Mouse (Mus musculus) forebrain, embryonic 11.5 days (tissue): Measurements from ENCODE around the gene Sp6. TPM values are rescaled to one million over a fixed set of nuclear protein-coding genes. Genes with fewer than 3 reads are reported as not detected.
A peak's percentile ranks its signal among the peaks of the same experiment; 100 is the strongest.

ENCODE experiments used
- ATAC-seq: fragments of 200-750 bp; cut with Nextera tagmentation; replicated peaks from 2 replicates; pipeline ENCODE4 v1.8.0; 2017; ENCODE audit warnings: moderate TSS enrichment; ENCODE audit not compliant: low FRiP score
- DNase-seq: peaks from one replicate; pipeline ENCODE4 v3.0.0-alpha.2; 2017; ENCODE audit warnings: low spot score
- H3K27ac ChIP-seq: fragments of 300-500 bp; sonication (generic); 2 replicates; pipeline ENCODE4 v1.5.1; 2014; ENCODE audit warnings: low read depth, low read length
- H3K27me3 ChIP-seq: fragments of 300-500 bp; sonication (generic); 2 replicates; pipeline ENCODE4 v1.6.1; 2014; ENCODE audit warnings: mild to moderate bottlenecking, low read length, mixed read lengths; ENCODE audit not compliant: control insufficient read depth, insufficient read depth
- H3K36me3 ChIP-seq: fragments of 300-500 bp; sonication (generic); 2 replicates; pipeline ENCODE4 v1.6.1; 2014; ENCODE audit warnings: mild to moderate bottlenecking, low read length, moderate library complexity, mixed read lengths; ENCODE audit not compliant: control insufficient read depth, insufficient read depth
- H3K4me1 ChIP-seq: fragments of 300-500 bp; sonication (generic); replicated peaks from 2 replicates; pipeline ENCODE4 v1.6.1; 2014; ENCODE audit warnings: low read length, mixed read lengths; ENCODE audit not compliant: control insufficient read depth, insufficient read depth
- H3K4me2 ChIP-seq: fragments of 300-500 bp; sonication (generic); 2 replicates; pipeline ENCODE4 v1.6.1; 2014; ENCODE audit warnings: low read depth, mild to moderate bottlenecking, low read length, moderate library complexity, mixed read lengths; ENCODE audit not compliant: severe bottlenecking
- H3K4me3 ChIP-seq: fragments of 300-500 bp; sonication (generic); 2 replicates; pipeline ENCODE4 v1.5.1; 2014; ENCODE audit warnings: low read depth, low read length
- H3K9ac ChIP-seq: fragments of 300-500 bp; sonication (generic); 2 replicates; pipeline ENCODE4 v1.6.1; 2014; ENCODE audit warnings: low read length
- H3K9me3 ChIP-seq: fragments of 300-500 bp; sonication (generic); 2 replicates; pipeline ENCODE4 v1.6.1; 2016; ENCODE audit warnings: low read length, mixed read lengths; ENCODE audit not compliant: control insufficient read depth
- WGBS: fragments of 180-500 bp; shearing (Covaris S2); extraction: QIAGEN DNeasy Blood & Tissue Kit; methylation state at CpG from one replicate; pipeline ENCODE4 v1.1.7; 2014; 5-methylcytosine and 5-hydroxymethylcytosine counted together
- microRNA-seq: library from miRNA; unstranded; fragments of <30 nt; microRNA quantifications from one replicate; pipeline ENCODE4, GENCODE M21; 2016; ENCODE audit not compliant: insufficient number of aligned reads
- polyA plus RNA-seq: library from polyadenylated mRNA; unstranded; fragments of >200 nt; fragmentation: Nextera tagmentation; extraction: Ambion mirVana; gene quantifications from 2 replicates; pipeline ENCODE4 v1.2.1, GENCODE M21; 2014

The Sp6 gene
- polyA plus RNA-seq, 1 experiment from 2014 or later, result not detected

DNA sequence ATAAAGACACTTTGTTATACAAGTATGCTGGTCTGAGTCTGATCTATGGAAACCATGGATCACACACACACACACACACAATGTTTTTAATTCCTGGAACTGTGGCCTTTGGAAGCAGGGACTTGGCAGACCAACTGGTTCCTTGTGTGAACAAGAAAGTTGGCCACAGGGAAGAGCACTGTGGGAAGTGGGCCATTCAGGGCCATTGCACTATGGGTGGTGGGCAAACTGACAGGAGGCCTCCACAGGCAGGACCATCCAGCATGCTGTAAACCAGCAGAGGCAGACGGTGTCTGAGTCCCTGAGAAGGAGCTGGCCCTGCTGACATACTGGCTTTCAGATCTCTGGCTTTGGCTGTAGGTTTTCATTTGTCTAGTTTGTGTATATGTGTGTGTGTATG lies 56.1 kb downstream of the Sp6 start:
- H3K4me3 ChIP-seq, result no peak overlapping the region
- no peak for ATAC-seq
- 76% methylated on average over 1 of the region's 1 CpGs for WGBS

DNA sequence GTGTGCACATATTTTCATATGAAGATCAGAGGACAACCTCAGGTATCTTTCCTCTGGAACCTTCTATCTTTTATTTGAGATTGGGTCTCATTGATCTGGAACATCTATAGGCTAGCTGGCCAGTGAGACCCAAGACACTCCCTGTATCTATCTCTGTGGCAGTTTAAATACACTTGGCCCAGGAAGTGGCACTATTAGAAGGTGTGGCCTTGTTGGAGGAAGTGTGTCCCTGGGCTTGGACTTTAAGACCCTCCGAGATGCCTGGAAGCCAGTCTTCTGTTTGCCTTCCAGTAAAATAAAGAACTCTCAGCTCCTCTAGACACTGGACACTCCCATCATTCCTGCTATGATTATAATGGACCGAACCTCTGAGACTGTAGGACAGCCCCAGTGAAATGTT lies 56.6 kb downstream of the Sp6 start:
- DNase-seq (no peak), ATAC-seq (no peak)
- WGBS, result 92% methylated on average over 2 of the region's 2 CpGs
- Histone ChIP-seq H3K9ac (no peak overlapping the region), H3K4me3 (no peak overlapping the region), H3K36me3 (no peaks in the 10 kb centered on the region), H3K9me3 (no peaks in the 10 kb centered on the region), H3K27ac (no peak overlapping the region), H3K4me2 (no peak overlapping the region), H3K4me1 (no peaks in the 10 kb centered on the region), H3K27me3 (no peaks in the 10 kb centered on the region)

More for the DNA sequence above, 56.1 kb downstream of the Sp6 start:
- Histone ChIP-seq H3K36me3 (no peaks in the 10 kb centered on the region), H3K9me3 (no peaks in the 10 kb centered on the region), H3K4me1 (no peaks in the 10 kb centered on the region), H3K27ac (no peak overlapping the region), H3K27me3 (no peaks in the 10 kb centered on the region), H3K9ac (no peak overlapping the region), H3K4me2 (no peak overlapping the region)
- DNase-seq, result no peak

DNA sequence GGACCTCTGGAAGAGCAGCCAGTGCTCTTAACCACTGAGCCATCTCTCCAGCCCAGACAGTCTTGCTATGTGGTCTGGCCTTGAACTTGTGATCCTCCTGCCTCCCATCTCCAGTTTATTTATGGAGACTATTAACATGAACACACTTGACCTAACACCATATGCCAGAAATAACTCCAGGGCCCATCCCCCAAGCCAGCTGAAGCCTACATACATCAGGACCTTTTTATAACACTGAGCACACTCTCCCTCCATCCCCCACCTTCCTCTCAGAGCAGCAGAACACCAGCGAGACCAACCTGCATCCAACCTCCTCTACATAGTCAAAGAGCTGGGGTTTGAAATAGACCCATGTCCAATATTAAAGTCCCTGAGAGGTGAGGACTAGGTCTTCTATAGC lies 57.9 kb downstream of the Sp6 start:
- H3K4me2 ChIP-seq, result no peak overlapping the region
- H3K27ac ChIP-seq, result no peak overlapping the region
- H3K9ac ChIP-seq, result no peak overlapping the region
- no peaks in the 10 kb centered on the region for H3K9me3 ChIP-seq
- H3K36me3 ChIP-seq, result no peaks in the 10 kb centered on the region
- ATAC-seq, result no peak
- no peaks in the 10 kb centered on the region for H3K4me1 ChIP-seq
- no peak for DNase-seq
- H3K27me3 ChIP-seq, result no peaks in the 10 kb centered on the region
- no peak overlapping the region for H3K4me3 ChIP-seq
- WGBS, result 72% methylated on average over 1 of the region's 1 CpGs

DNA sequence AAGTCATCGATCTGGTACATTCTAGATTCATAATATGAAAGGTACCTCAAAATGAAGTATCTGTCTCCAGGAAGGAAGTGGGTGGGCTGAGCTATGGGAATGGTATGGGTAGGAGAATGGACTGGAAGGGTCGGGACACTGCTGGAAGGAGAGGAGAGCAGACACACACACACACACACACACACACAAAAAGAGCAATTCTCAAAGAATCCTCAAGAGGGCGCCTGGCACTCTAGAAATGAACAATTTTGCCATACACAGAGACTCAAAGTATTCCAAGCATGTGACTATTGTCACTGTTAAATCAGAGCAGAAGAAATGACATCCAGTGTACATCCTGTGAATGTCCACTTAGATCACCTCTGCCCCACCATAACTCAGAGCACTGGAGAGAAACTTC lies 59.3 kb downstream of the Sp6 start:
- H3K4me1 ChIP-seq, result no peaks in the 10 kb centered on the region
- ATAC-seq (no peak), DNase-seq (peak; percentile 73)
- H3K4me2 ChIP-seq, result no peak overlapping the region
- H3K9me3 ChIP-seq, result no peaks in the 10 kb centered on the region
- H3K4me3 ChIP-seq, result no peak overlapping the region
- H3K9ac ChIP-seq, result no peak overlapping the region
- WGBS, result 34% methylated on average over 3 of the region's 3 CpGs
- H3K27ac ChIP-seq, result no peak overlapping the region
- H3K27me3 ChIP-seq, result no peaks in the 10 kb centered on the region
- H3K36me3 ChIP-seq, result no peaks in the 10 kb centered on the region

DNA sequence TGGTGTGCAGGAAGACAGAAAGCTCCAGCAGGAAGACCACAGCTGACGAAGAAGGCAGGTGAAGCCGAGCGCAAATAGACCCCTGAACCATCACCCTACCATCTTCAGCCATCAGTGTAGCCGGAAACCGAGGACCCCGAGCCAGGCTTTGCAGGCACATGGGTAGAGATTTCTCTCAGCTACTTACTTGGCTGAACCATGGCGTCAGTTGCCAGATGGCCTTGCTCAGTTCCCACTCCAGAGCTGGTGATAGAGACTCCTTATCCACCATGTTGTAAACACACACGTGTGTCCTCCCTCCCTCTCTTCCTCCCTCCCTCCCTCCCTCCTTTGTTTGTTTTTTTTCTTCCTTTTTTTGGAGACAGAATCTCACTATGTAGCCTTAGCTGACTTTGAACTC lies 61.0 kb downstream of the Sp6 start:
- H3K9ac ChIP-seq, result no peak overlapping the region
- 79% methylated on average over 8 of the region's 8 CpGs for WGBS
- no peak overlapping the region for H3K27ac ChIP-seq
- H3K4me3 ChIP-seq, result no peak overlapping the region
- ATAC-seq (no peak), DNase-seq (no peak)
- no peaks in the 10 kb centered on the region for H3K36me3 ChIP-seq
- no peaks in the 10 kb centered on the region for H3K9me3 ChIP-seq
- no peak overlapping the region for H3K4me2 ChIP-seq
- no peaks in the 10 kb centered on the region for H3K27me3 ChIP-seq
- no peaks in the 10 kb centered on the region for H3K4me1 ChIP-seq

Small RNA genes within 50 kb of the gene (microRNA-seq; reads per million reads assigned to microRNA genes)
- gene Mir8103, result not detected

Other genes starting within 250 kb of the Sp6 start
- 17.5 and 26.9 TPM in 2 replicates for gene Snx11, start 235.8 kb upstream of the Sp6 start, polyA plus RNA-seq
- gene Cbx1, start 224.3 kb upstream of the Sp6 start, polyA plus RNA-seq, result 140 and 150 TPM in 2 replicates
- 38.6 and 42.9 TPM in 2 replicates for gene Nfe2l1, start 183.4 kb upstream of the Sp6 start, polyA plus RNA-seq
- gene Copz2, start 163.5 kb upstream of the Sp6 start, polyA plus RNA-seq, result 33.2 and 33.8 TPM in 2 replicates
- gene Cdk5rap3, start 96.9 kb upstream of the Sp6 start, polyA plus RNA-seq, result 83.4 and 94.0 TPM in 2 replicates
- 0.25 and 0.29 TPM in 2 replicates for gene Prr15l, start 85.3 kb upstream of the Sp6 start, polyA plus RNA-seq
- 24.8 and 28.8 TPM in 2 replicates for gene Pnpo, start 69.4 kb upstream of the Sp6 start, polyA plus RNA-seq
- gene Sp2, start 30.4 kb upstream of the Sp6 start, polyA plus RNA-seq, result 30.9 and 31.0 TPM in 2 replicates
- 31.2 and 31.6 TPM in 2 replicates for gene Scrn2, start 16.5 kb downstream of the Sp6 start, polyA plus RNA-seq
- 3.8 and 4.2 TPM in 2 replicates for gene Lrrc46, start 28.0 kb downstream of the Sp6 start, polyA plus RNA-seq
- 76.4 and 76.6 TPM in 2 replicates for gene Mrpl10, start 28.2 kb downstream of the Sp6 start, polyA plus RNA-seq
- 6.7 and 7.7 TPM in 2 replicates for gene Osbpl7, start 37.2 kb downstream of the Sp6 start, polyA plus RNA-seq
- gene Tbx21, start 101.9 kb downstream of the Sp6 start, polyA plus RNA-seq, result 0.17 and 0.21 TPM in 2 replicates
- 5.4 and 6.7 TPM in 2 replicates for gene Tbkbp1, start 138.1 kb downstream of the Sp6 start, polyA plus RNA-seq
- gene Kpnb1, start 174.5 kb downstream of the Sp6 start, polyA plus RNA-seq, result 114 TPM in 2 replicates